10 mouse cellular contexts compared by ENCODE assay signal in the genomic region with DNA sequence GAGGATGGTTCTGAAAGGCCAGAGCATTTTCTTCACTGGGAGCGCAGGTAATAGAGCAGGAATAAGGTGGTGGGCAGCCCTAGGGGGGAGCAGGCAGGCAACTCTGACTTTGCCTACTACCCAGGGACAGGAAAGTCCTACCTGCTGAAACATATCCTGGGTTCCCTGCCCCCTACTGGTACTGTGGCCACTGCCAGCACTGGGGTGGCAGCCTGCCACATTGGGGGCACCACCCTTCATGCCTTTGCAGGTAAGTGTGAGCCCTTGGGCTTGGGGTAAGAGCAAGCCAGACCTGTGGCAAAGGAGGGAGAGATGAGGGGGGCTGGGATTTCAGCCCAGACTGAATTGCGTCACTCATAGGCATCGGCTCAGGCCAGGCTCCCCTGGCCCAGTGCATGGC. TPM values are rescaled to one million over a fixed set of nuclear protein-coding genes. Genes with fewer than 3 reads are reported as not detected.
DNase-seq lines count a peak whose midpoint lies in the region; ATAC-seq and TF ChIP-seq lines count a peak whose summit lies in the region.
"Had no signal": no experiment of that assay in that cellular context is flagged by ENCODE, and none has a peak within 500 bp of the region (broad histone marks: within the 10 kb centered on the region; RNA-seq: fewer than 3 reads in every experiment).

No protein-coding gene starts in this region.

- H3K9me3 ChIP-seq in heart, embryonic 15.5 days (replicated peaks), result no peaks in the 10 kb centered on the region
- H3K9me3 ChIP-seq in MEL (replicated peaks; ENCODE audit: insufficient read depth, low read length), result no peaks in the 10 kb centered on the region
- H3K9me3 ChIP-seq in hindbrain, embryonic 11.5 days (ENCODE audit: control insufficient read depth, low read length), result no peaks in the 10 kb centered on the region
- no peaks in the 10 kb centered on the region for H3K9me3 ChIP-seq in liver, embryonic 16.5 days (replicated peaks; ENCODE audit: control insufficient read depth, low read length)

- ATAC-seq in heart, embryonic 15.5 days (replicated peaks; ENCODE audit: insufficient number of reproducible peaks, insufficient read depth, low FRiP score, low read depth), result no peak
- ATAC-seq in hindbrain, embryonic 11.5 days (ENCODE audit: low FRiP score), result no peak
- ATAC-seq in liver, embryonic 16.5 days (ENCODE audit: low read depth), result no peak
- ATAC-seq: CD4-positive, CD25-positive, alpha-beta regulatory T cell, adult 4 months had no signal

- no peak for DNase-seq in heart, postnatal 14 days
- no peak for DNase-seq in MEL (ENCODE audit: low read depth, low spot score)
- no peak for DNase-seq in hindbrain, embryonic 11.5 days (ENCODE audit: low spot score)
- no peak for DNase-seq in adrenal gland, postnatal 14 days
- DNase-seq in cerebellum, adult 11-12 months, result no peak
- no peak for DNase-seq in embryo, embryonic 10.5 days (ENCODE audit: low spot score)

- 79% methylated on average over 3 of the region's 3 CpGs for WGBS in heart, embryonic 15.5 days
- WGBS in hindbrain, embryonic 11.5 days, result 98% methylated on average over 3 of the region's 3 CpGs
- WGBS in liver, embryonic 16.5 days (ENCODE audit: insufficient replicate concordance), result 87% methylated on average over 3 of the region's 3 CpGs

- TF ChIP-seq EP300 in MEL (IDR thresholded peaks at IDR 0.05; ENCODE audit: low read depth in 1 of 2, low read length in 2 of 2), result no peak

- intact Hi-C loops in heart, postnatal 14 days (cut with DNase I), result no loop called here

- H3K4me2 ChIP-seq in heart, embryonic 15.5 days, result peak overlapping the region; percentile 99
- peak overlapping the region; percentile 92 for H3K4me2 ChIP-seq in hindbrain, embryonic 11.5 days (replicated peaks; ENCODE audit: low read depth, low read length)
- H3K4me2 ChIP-seq in liver, embryonic 16.5 days (ENCODE audit: low read depth, low read length), result peak overlapping the region; percentile 92

- TF ChIP-seq POLR2A in MEL (IDR thresholded peaks at IDR 0.05; ENCODE audit: control insufficient read depth in 1 of 2, insufficient read depth in 1 of 2, low read depth in 1 of 2, low read length in 2 of 2, poor library complexity in 1 of 2), result no peak

- peaks cover 33% of the 10 kb centered on the region for H3K4me1 ChIP-seq in heart, embryonic 15.5 days (replicated peaks)
- peaks cover 2 to 8% of the 10 kb centered on the region in 2 experiments; a peak in 2 of 4 replicates for H3K4me1 ChIP-seq in MEL (ENCODE audit: control insufficient read depth in 1 of 2, insufficient read depth in 2 of 2, low read length in 2 of 2)
- H3K4me1 ChIP-seq in hindbrain, embryonic 11.5 days (replicated peaks; ENCODE audit: control insufficient read depth, insufficient read depth, low read length), result peaks cover 8% of the 10 kb centered on the region
- H3K4me1 ChIP-seq in liver, embryonic 16.5 days (ENCODE audit: control insufficient read depth, low read depth, low read length), result peaks cover 24% of the 10 kb centered on the region

- TF ChIP-seq CTCF in MEL (IDR thresholded peaks at IDR 0.05 in 2 of 3, conservative IDR thresholded peaks at IDR 0.05 in 1 of 3; ENCODE audit: control insufficient read depth in 1 of 3, insufficient read depth in 1 of 3, low read depth in 2 of 3, low read length in 3 of 3, poor library complexity in 1 of 3, severe bottlenecking in 1 of 3), result no peak; a peak in 1 of 6 replicates

- no peaks in the 10 kb centered on the region for H3K27me3 ChIP-seq in heart, embryonic 15.5 days
- no peaks in the 10 kb centered on the region for H3K27me3 ChIP-seq in MEL (ENCODE audit: control insufficient read depth in 1 of 2, insufficient read depth in 2 of 2, low read length in 2 of 2)
- no peaks in the 10 kb centered on the region for H3K27me3 ChIP-seq in hindbrain, embryonic 11.5 days (ENCODE audit: control insufficient read depth, insufficient read depth, low read length)
- H3K27me3 ChIP-seq in liver, embryonic 16.5 days (ENCODE audit: control insufficient read depth, insufficient read depth, low read depth, low read length), result no peaks in the 10 kb centered on the region

- H3K4me3 ChIP-seq in heart, embryonic 15.5 days, result peak overlapping the region; percentile 67
- peak overlapping the region; percentile 6 to 65; a peak in 3 of 4 replicates for H3K4me3 ChIP-seq in MEL (ENCODE audit: control insufficient read depth in 1 of 2, insufficient read depth in 1 of 2, low read depth in 2 of 2, low read length in 2 of 2)
- H3K4me3 ChIP-seq in hindbrain, embryonic 11.5 days (ENCODE audit: low read depth, low read length), result peak overlapping the region; percentile 75
- peak overlapping the region; percentile 87 for H3K4me3 ChIP-seq in liver, embryonic 16.5 days (ENCODE audit: low read depth, low read length)

- H3K27ac ChIP-seq in heart, embryonic 15.5 days, result no peak overlapping the region
- H3K27ac ChIP-seq in MEL (ENCODE audit: control insufficient read depth, low read depth, low read length), result no peak overlapping the region
- H3K27ac ChIP-seq in hindbrain, embryonic 11.5 days (ENCODE audit: low read depth, low read length), result no peak overlapping the region
- no peak overlapping the region for H3K27ac ChIP-seq in liver, embryonic 16.5 days (ENCODE audit: low read length)

- H3K36me3 ChIP-seq in heart, embryonic 15.5 days, result peaks cover 22% of the 10 kb centered on the region; the same call in 1 of the 2 replicates
- H3K36me3 ChIP-seq in MEL (ENCODE audit: control insufficient read depth in 1 of 2, insufficient read depth in 2 of 2, low read length in 2 of 2), result peaks cover 5 to 11% of the 10 kb centered on the region in 2 experiments
- no peaks in the 10 kb centered on the region for H3K36me3 ChIP-seq in hindbrain, embryonic 11.5 days (ENCODE audit: control insufficient read depth, insufficient read depth, low read length)
- peaks cover 41% of the 10 kb centered on the region for H3K36me3 ChIP-seq in liver, embryonic 16.5 days (ENCODE audit: control insufficient read depth, insufficient read depth)

- no peak for TF ChIP-seq RAD21 in MEL (IDR thresholded peaks at IDR 0.05; ENCODE audit: low read depth, low read length)

- peaks cover 24% of the 10 kb centered on the region for H3K79me2 ChIP-seq in MEL (ENCODE audit: control insufficient read depth, insufficient read depth, low read length, poor library complexity)

- H3K9ac ChIP-seq in heart, embryonic 15.5 days, result peak overlapping the region; percentile 69; the same call in 1 of the 2 replicates
- peak overlapping the region; percentile 67 for H3K9ac ChIP-seq in MEL (ENCODE audit: control insufficient read depth, low read depth, low read length, poor library complexity, severe bottlenecking)
- peak overlapping the region; percentile 28; the same call in 1 of the 2 replicates for H3K9ac ChIP-seq in hindbrain, embryonic 11.5 days (ENCODE audit: low read depth, low read length)
- H3K9ac ChIP-seq in liver, embryonic 16.5 days (ENCODE audit: low read depth, low read length), result peak overlapping the region; percentile 84

TF ChIP-seq in MEL, 35 proteins besides CTCF, POLR2A, EP300 and RAD21 (continues in another document):
- TF ChIP-seq RCOR1 (IDR thresholded peaks at IDR 0.05; ENCODE audit: low read depth, low read length) (no peak), TAL1 (IDR thresholded peaks at IDR 0.05; ENCODE audit: low read length) (no peak), CHD2 (IDR thresholded peaks at IDR 0.05; ENCODE audit: low read length) (no peak), TCF12 (IDR thresholded peaks at IDR 0.05; ENCODE audit: low read depth, low read length) (no peak), ETS1 (IDR thresholded peaks at IDR 0.05; ENCODE audit: low read depth, low read length) (no peak), ZKSCAN1 (IDR thresholded peaks at IDR 0.05; ENCODE audit: low read depth, low read length) (no peak), CHD1 (IDR thresholded peaks at IDR 0.05; ENCODE audit: low read depth, low read length) (no peak), JUND (IDR thresholded peaks at IDR 0.05; ENCODE audit: low read depth, low read length) (no peak), MAX (IDR thresholded peaks at IDR 0.05; ENCODE audit: low read length) (no peak), MYC (IDR thresholded peaks at IDR 0.05; ENCODE audit: low read depth, low read length) (no peak), SIN3A (IDR thresholded peaks at IDR 0.05; ENCODE audit: low read length) (no peak), KAT2A (conservative IDR thresholded peaks at IDR 0.05; ENCODE audit: low read depth, low read length) (no peak), POLR2AphosphoS5 (IDR thresholded peaks at IDR 0.05; ENCODE audit: borderline replicate concordance, low read depth, low read length) (no peak)

RNA-seq across cellular contexts. Expression of a gene that starts 2.1 kb away (rescaled TPM):
- polyA plus RNA-seq in heart, embryonic 15.5 days (2015; fragmentation: Nextera tagmentation; extraction: Ambion mirVana), result 9.8 and 12.8 TPM in 2 replicates
- 1 to 10 TPM in 1 of 2 experiments, under 1 TPM in 1; 0.79 to 1.3 TPM for total RNA-seq in heart, postnatal 14 days (2021)
- total RNA-seq in MEL (2012; rRNA removed), result 15.5 and 22.5 TPM in 2 replicates
- polyA plus RNA-seq in MEL (2012; ENCODE audit: insufficient read depth in 1 of 2, insufficient read length in 2 of 2, low read depth in 1 of 2, low replicate concordance in 2 of 2, missing spikeins in 1 of 2), result 10 to 100 TPM in 1 of 2 experiments, not detected in 1; 14.9 TPM
- 9.9 and 12.5 TPM in 2 replicates for polyA plus RNA-seq in hindbrain, embryonic 11.5 days (2014; fragmentation: Nextera tagmentation; extraction: Ambion mirVana)
- polyA plus RNA-seq in liver, embryonic 16.5 days (2015; fragmentation: Nextera tagmentation; extraction: Ambion mirVana), result 9.6 and 10.9 TPM in 2 replicates
- 1.7 and 2.9 TPM in 2 replicates for total RNA-seq in adrenal gland, postnatal 14 days (2021)
- total RNA-seq: neutrophil, adult 5-6 weeks had no signal

RNA-seq across cellular contexts. Expression of a gene that starts 9.3 kb away (rescaled TPM):
- 9.8 and 14.8 TPM in 2 replicates for polyA plus RNA-seq in heart, embryonic 15.5 days (2015; fragmentation: Nextera tagmentation; extraction: Ambion mirVana)
- total RNA-seq in heart, postnatal 14 days (2021), result 10 to 100 TPM; 14.6 TPM
- 7.6 and 8.6 TPM in 2 replicates for total RNA-seq in MEL (2012; rRNA removed)
- 10 to 100 TPM in 1 of 2 experiments, not detected in 1; 12.9 TPM for polyA plus RNA-seq in MEL (2012; ENCODE audit: insufficient read depth in 1 of 2, insufficient read length in 2 of 2, low read depth in 1 of 2, low replicate concordance in 2 of 2, missing spikeins in 1 of 2)
- 10.2 and 10.7 TPM in 2 replicates for polyA plus RNA-seq in hindbrain, embryonic 11.5 days (2014; fragmentation: Nextera tagmentation; extraction: Ambion mirVana)
- 23.1 and 24.5 TPM in 2 replicates for polyA plus RNA-seq in liver, embryonic 16.5 days (2015; fragmentation: Nextera tagmentation; extraction: Ambion mirVana)
- total RNA-seq in adrenal gland, postnatal 14 days (2021), result 36.1 and 48.0 TPM in 2 replicates

RNA-seq across cellular contexts. Expression of a gene that starts 40.4 kb away (rescaled TPM):
- 90.2 and 98.2 TPM in 2 replicates for polyA plus RNA-seq in heart, embryonic 15.5 days (2015; fragmentation: Nextera tagmentation; extraction: Ambion mirVana)
- total RNA-seq in heart, postnatal 14 days (2021), result 10 to 100 TPM; 39.1 to 40.7 TPM
- not detected in 2 replicates for total RNA-seq in MEL (2012; rRNA removed)
- under 1 TPM in 1 of 2 experiments, not detected in 1; 0.22 TPM for polyA plus RNA-seq in MEL (2012; ENCODE audit: insufficient read depth in 1 of 2, insufficient read length in 2 of 2, low read depth in 1 of 2, low replicate concordance in 2 of 2, missing spikeins in 1 of 2)
- polyA plus RNA-seq in hindbrain, embryonic 11.5 days (2014; fragmentation: Nextera tagmentation; extraction: Ambion mirVana), result 19.5 and 23.7 TPM in 2 replicates
- 11.9 and 14.6 TPM in 2 replicates for polyA plus RNA-seq in liver, embryonic 16.5 days (2015; fragmentation: Nextera tagmentation; extraction: Ambion mirVana)
- total RNA-seq in adrenal gland, postnatal 14 days (2021), result 61.0 and 61.5 TPM in 2 replicates

Comparison
In these comparisons a context has a peak if more than half of its experiments do, and no peak if none do; other contexts are left out.
1. H3K4me3 ChIP-seq: peak in every context shown above with its lines; median percentile 87 in liver, embryonic 16.5 days; 75 in hindbrain, embryonic 11.5 days; 67 in heart, embryonic 15.5 days; 36 in MEL.
2. H3K9ac ChIP-seq: peak in every context shown above with its lines; median percentile 84 in liver, embryonic 16.5 days; 69 in heart, embryonic 15.5 days; 67 in MEL; 28 in hindbrain, embryonic 11.5 days.
3. RNA of a gene that starts 40.4 kb away (polyA plus RNA-seq): 90.2 to 98.2 TPM in heart, embryonic 15.5 days, 19.5 to 23.7 TPM in hindbrain, embryonic 11.5 days and 11.9 to 14.6 TPM in liver, embryonic 16.5 days; 0.22 TPM in MEL; every median in the first group is over 10 times any median in the second.
4. Peak in every context shown above with its lines, with median percentiles within 50 percentile points of each other: H3K4me2 ChIP-seq.